Mouse (Mus musculus) E14TG2a.4 (cell line): ENCODE data around the gene Zfp952.

Source experiments
- CTCF ChIP-seq: conservative IDR thresholded peaks from 2 replicates; pipeline ENCODE4 v1.5.1; 2014; ENCODE audit warnings: low read length
- NANOG ChIP-seq: IDR thresholded peaks from 2 replicates; pipeline ENCODE4 v1.6.1; 2014; ENCODE audit warnings: borderline replicate concordance, low read length, mixed read lengths
- POU5F1 ChIP-seq: IDR thresholded peaks from 2 replicates; pipeline ENCODE4 v1.6.1; 2014; ENCODE audit warnings: low read length, borderline replicate concordance

- TF ChIP-seq CTCF (no peak), NANOG (no peak), POU5F1 (no peak)
Observed at GRCm38 (mm10) chr17:32986301-32986700, 6.6 kb upstream of the Zfp952 start.
